Mouse (Mus musculus): ENCODE results near the gene 4930519G04Rik. TPM values are rescaled to one million over a fixed set of nuclear protein-coding genes. Genes with fewer than 3 reads are reported as not detected.
"Not testable (repeated sequence)": the region's sequence is repeated elsewhere in the genome, so short reads cannot be mapped to it uniquely, and the experiment has no call there.

The 4930519G04Rik gene
- polyA plus RNA-seq, 1 experiment = 0.02 TPM

DNA sequence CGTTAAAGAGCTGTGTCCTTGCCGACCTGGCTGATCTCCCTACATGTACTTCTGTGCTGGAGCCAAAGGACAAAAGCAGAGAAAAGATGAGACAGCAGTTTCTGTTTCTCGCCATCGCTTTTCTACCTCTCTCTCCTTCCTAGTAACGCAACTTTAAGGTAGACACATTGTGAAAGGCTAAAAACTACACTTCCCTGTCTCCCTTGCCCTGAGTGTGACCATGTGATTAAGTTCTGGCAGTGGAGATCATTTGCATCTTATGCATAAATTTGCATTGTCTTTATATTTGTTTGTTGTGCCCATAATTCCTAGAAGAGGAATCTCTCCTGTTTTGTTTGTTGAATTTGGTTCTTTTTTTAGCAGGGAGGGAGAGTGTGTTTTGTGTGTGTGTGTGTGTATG, 62.4 kb downstream of the 4930519G04Rik start:
- H3K36me3 ChIP-seq (ENCODE audit: control insufficient read depth) = no peaks in the 10 kb centered on the region
- no peaks in the 10 kb centered on the region for H3K27me3 ChIP-seq (ENCODE audit: control insufficient read depth)
- 0 out of 2 replicates have a peak, but pooled peaks cover 1% of the 10 kb centered on the region for H3K4me1 ChIP-seq (ENCODE audit: control insufficient read depth)
- H3K9me3 ChIP-seq (ENCODE audit: control insufficient read depth, low read length) = no peaks in the 10 kb centered on the region
- H3K4me3 ChIP-seq (replicated peaks) = no peak overlapping the region
- no peak for TF ChIP-seq GATA1 (IDR thresholded peaks at IDR 0.05; ENCODE audit: low read length)
- no peak for TF ChIP-seq TAL1 (IDR thresholded peaks at IDR 0.05; ENCODE audit: low read length)

DNA sequence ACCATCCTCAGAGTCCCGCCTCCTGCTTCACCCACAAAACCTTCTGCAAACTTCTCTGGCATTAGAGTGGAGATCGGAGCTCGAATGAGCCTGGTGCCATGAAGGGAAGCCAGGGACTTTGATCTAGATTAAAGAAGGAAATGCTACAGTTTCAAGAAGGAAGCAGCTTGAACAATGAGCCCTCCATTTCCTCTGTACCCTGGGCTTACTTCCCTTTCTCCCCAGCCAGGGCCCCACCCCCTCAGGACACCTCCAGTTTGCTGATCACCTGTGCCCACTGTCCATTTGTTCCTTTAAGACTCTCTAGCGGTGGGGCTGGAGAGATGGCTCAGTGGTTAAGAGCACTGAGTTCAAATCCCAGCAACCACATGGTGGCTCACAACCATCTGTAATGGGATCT, 63.3 kb downstream of the 4930519G04Rik start:
- no peak for TF ChIP-seq GATA1 (IDR thresholded peaks at IDR 0.05; ENCODE audit: low read length)
- TF ChIP-seq TAL1 (IDR thresholded peaks at IDR 0.05; ENCODE audit: low read length) = no peak
- H3K4me1 ChIP-seq (ENCODE audit: control insufficient read depth) = peaks cover 4% of the 10 kb centered on the region
- H3K27me3 ChIP-seq (ENCODE audit: control insufficient read depth) = no peaks in the 10 kb centered on the region
- H3K9me3 ChIP-seq (ENCODE audit: control insufficient read depth, low read length) = no peaks in the 10 kb centered on the region
- H3K36me3 ChIP-seq (ENCODE audit: control insufficient read depth) = no peaks in the 10 kb centered on the region
- H3K4me3 ChIP-seq (replicated peaks) = no peak overlapping the region

DNA sequence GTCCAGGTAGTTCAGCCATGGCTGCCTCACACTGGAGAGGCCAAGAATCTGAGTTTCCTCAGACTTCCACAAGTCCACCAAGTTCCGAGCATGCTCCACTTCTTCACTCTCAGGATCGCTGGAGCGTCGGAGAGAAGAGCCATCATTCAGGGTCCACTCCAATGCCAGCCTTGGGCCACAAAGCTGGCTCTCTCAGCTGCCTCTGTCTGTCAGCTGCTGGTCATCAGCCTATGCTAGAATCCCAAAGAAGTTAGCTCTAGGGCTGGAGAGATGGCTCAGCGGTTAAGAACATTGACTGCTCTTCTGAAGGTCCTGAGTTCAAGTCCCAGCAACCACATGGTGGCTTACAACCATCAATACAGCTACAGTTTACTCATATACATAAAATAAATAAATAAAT, 63.9 kb downstream of the 4930519G04Rik start:
- not testable (repeated sequence) for H3K9me3 ChIP-seq (ENCODE audit: control insufficient read depth, low read length); H3K4me1 ChIP-seq (ENCODE audit: control insufficient read depth); H3K4me3 ChIP-seq (replicated peaks); H3K36me3 ChIP-seq (ENCODE audit: control insufficient read depth); H3K27me3 ChIP-seq (ENCODE audit: control insufficient read depth)

DNA sequence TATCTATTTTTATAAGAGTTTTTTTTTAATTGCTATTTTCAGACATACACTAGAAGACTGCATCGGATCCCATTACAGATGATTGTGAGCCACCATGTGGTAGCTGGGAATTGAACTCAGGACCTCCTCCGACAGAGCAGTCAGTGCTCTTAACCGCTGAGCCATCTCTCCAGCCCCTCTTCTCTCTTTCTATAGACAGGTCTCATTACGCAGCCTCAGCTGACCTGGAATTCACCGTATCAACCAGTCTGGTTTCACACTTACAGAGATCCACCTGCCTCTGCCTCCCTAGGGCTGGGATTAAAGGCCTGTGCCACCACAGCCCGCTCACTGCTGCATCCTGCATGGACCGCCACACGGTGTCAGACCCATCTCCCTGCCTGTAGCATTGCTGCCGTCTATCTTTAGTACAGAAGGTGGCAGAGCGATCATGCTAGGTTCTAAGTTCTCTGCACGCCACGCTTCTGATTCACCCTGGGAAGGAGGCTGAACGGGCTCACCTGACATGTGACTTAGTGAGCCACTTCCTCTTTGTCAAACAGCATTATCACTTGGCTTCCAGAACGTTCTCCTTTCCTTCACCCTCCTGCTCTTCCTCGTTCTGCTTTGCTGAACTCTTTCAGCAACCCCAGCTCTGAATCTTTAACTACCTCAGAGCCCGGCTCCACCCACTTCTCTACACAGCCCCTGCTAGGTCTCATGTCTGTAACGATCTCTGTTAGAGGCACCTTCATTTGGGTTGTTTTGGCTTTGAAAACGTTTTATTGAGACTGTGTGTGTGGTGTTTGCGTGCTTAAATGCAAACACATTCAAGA, 68.3 kb downstream of the 4930519G04Rik start:
- Histone ChIP-seq H3K4me1 (ENCODE audit: control insufficient read depth) (peaks cover 9% of the 10 kb centered on the region), H3K9me3 (ENCODE audit: control insufficient read depth, low read length) (peaks cover 2% of the 10 kb centered on the region; the same call in 1 of the 2 replicates), H3K36me3 (ENCODE audit: control insufficient read depth) (no peaks in the 10 kb centered on the region), H3K4me3 (replicated peaks) (no peak overlapping the region), H3K27me3 (ENCODE audit: control insufficient read depth) (no peaks in the 10 kb centered on the region)
- TF ChIP-seq GATA1 (IDR thresholded peaks at IDR 0.05; ENCODE audit: low read length) (no peak), TAL1 (IDR thresholded peaks at IDR 0.05; ENCODE audit: low read length) (no peak)

DNA sequence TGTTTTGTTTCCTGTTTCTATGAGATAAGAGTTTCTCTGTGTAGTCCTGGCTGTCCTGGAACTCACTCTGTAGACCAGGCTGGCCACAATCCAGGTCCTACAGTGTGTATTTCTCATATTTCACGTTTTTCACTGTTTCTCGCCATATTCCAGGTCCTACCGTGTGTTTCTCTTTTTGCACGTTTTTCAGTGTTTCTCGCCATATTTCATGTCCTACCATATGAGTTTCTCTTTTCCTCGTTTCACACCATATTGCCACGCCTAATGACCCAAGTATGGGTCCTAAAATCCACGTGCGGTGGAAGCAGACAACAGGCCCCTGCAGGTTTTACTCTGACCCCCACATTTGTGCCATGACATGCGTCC, 68.9 kb downstream of the 4930519G04Rik start:
- H3K36me3 ChIP-seq (ENCODE audit: control insufficient read depth) = no peaks in the 10 kb centered on the region
- no peaks in the 10 kb centered on the region for H3K27me3 ChIP-seq (ENCODE audit: control insufficient read depth)
- peaks cover 2% of the 10 kb centered on the region; the same call in 1 of the 2 replicates for H3K9me3 ChIP-seq (ENCODE audit: control insufficient read depth, low read length)
- no peak overlapping the region for H3K4me3 ChIP-seq (replicated peaks)
- no peak for TF ChIP-seq TAL1 (IDR thresholded peaks at IDR 0.05; ENCODE audit: low read length)
- H3K4me1 ChIP-seq (ENCODE audit: control insufficient read depth) = peaks cover 9% of the 10 kb centered on the region

DNA sequence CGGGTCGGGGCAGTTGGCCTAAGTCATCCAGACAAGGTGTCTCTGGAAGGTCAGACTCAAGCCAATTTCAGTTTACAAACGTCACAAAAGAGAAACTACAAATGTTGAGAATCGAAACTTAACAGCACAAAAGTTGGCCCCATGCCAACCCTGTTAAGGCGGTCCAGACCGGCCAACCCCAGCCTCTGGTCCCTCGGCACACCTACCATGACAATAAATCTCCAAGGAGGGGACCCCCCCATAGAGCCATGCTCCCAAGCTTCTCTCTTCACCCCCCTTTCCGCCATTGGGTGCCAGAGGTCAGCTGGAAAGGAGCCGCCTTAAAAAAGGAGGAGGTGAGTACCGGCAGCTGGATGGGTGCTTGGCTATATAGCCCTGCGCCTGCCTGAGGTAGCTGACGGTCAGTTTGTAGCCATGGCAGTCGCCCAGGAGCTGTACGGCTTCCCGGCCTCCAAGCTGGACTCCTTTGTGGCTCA, 69.6 kb downstream of the 4930519G04Rik start, which contains the start of gene Oasl1:
TSS of gene Oasl1 (plus strand) at position 243 of the 476 bp plus-strand sequence.
- no peaks in the 10 kb centered on the region for H3K27me3 ChIP-seq (ENCODE audit: control insufficient read depth)
- peaks cover 2% of the 10 kb centered on the region; the same call in 1 of the 2 replicates for H3K9me3 ChIP-seq (ENCODE audit: control insufficient read depth, low read length)
- no peaks in the 10 kb centered on the region for H3K36me3 ChIP-seq (ENCODE audit: control insufficient read depth)
- H3K4me1 ChIP-seq (ENCODE audit: control insufficient read depth) = peaks cover 9% of the 10 kb centered on the region
- TF ChIP-seq GATA1 (IDR thresholded peaks at IDR 0.05; ENCODE audit: low read length) (no peak), TAL1 (IDR thresholded peaks at IDR 0.05; ENCODE audit: low read length) (no peak)
- H3K4me3 ChIP-seq (replicated peaks) = peak within 1 kb of the TSS; percentile 34

DNA sequence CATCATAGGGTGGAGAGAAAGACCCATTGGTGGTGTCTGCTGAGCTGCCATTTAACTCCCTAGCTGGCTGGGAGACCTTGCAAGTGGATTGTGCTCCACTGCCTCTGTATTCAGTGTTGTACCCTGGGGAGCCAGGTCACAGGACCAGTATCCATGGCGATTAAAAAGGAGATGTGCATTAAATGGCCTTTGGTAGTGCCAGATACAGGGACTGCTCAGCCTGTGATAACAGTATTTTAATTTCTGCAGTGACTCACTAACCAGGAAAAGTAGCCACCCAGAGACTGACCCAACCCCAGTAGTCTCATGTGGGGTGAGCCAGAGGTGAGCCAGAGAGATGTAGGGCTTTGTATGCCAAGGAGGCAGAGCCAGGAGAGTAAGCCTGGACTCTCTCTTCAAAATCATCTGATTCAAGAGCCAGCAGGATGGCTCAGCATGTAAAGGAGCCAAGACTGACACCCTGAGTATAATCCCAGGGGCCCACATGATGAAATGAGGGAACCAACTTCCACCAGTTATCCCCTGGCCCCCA, 72.8 kb downstream of the 4930519G04Rik start:
- Histone ChIP-seq H3K4me1 (ENCODE audit: control insufficient read depth) (peaks cover 7% of the 10 kb centered on the region), H3K4me3 (replicated peaks) (no peak overlapping the region), H3K9me3 (ENCODE audit: control insufficient read depth, low read length) (peaks cover 2% of the 10 kb centered on the region; the same call in 1 of the 2 replicates), H3K27me3 (ENCODE audit: control insufficient read depth) (no peaks in the 10 kb centered on the region), H3K36me3 (ENCODE audit: control insufficient read depth) (no peaks in the 10 kb centered on the region)
- no peak for TF ChIP-seq TAL1 (IDR thresholded peaks at IDR 0.05; ENCODE audit: low read length)
- TF ChIP-seq GATA1 (IDR thresholded peaks at IDR 0.05; ENCODE audit: low read length) = no peak

DNA sequence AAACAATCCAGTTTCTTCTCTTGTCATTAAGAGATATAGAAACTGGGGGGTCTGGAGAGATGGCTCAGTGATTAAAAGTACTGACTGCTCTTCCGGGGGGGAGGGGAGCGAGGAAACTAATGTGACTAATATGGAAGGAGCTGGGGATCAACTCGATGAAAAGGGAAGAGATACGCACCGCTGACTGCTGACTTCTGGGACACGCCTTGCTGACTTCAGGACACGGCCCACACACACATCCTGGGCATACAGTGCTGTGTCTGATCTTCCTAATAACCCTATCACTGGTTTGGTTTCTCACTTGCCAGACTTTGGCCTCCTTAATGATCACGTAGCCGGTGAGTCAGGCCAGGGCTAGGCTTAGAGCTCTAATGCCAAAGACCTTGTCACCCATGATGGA, 73.3 kb downstream of the 4930519G04Rik start:
- no peak for TF ChIP-seq TAL1 (IDR thresholded peaks at IDR 0.05; ENCODE audit: low read length)
- no peak for TF ChIP-seq GATA1 (IDR thresholded peaks at IDR 0.05; ENCODE audit: low read length)
- Histone ChIP-seq H3K27me3 (ENCODE audit: control insufficient read depth) (no peaks in the 10 kb centered on the region), H3K4me3 (replicated peaks) (no peak overlapping the region), H3K4me1 (ENCODE audit: control insufficient read depth) (peaks cover 5% of the 10 kb centered on the region), H3K36me3 (ENCODE audit: control insufficient read depth) (no peaks in the 10 kb centered on the region), H3K9me3 (ENCODE audit: control insufficient read depth, low read length) (peaks cover 2% of the 10 kb centered on the region; the same call in 1 of the 2 replicates)

DNA sequence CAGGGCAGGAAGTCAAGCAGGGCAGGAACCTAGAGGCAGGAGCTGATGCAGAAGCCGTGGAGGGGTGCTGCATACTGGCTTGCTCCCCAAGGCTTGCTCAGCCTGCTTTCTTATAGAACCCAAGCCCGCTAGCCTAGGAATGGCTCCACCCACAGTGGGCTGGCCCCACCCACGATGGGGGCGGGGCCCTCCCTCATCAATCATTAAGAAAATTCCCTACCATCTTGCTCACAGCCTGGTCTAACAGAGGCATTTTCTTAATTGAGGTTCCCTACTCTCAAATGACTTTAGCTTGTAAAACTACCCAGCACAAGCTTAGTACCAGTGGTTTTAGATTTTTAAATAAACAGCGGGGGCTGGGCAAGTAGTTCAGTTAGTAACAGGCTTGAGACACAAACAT, 78.2 kb downstream of the 4930519G04Rik start:
- Histone ChIP-seq H3K4me1 (ENCODE audit: control insufficient read depth) (no peaks in the 10 kb centered on the region), H3K4me3 (replicated peaks) (no peak overlapping the region), H3K36me3 (ENCODE audit: control insufficient read depth) (no peaks in the 10 kb centered on the region), H3K9me3 (ENCODE audit: control insufficient read depth, low read length) (no peaks in the 10 kb centered on the region), H3K27me3 (ENCODE audit: control insufficient read depth) (0 out of 2 replicates have a peak, but pooled peaks cover 2% of the 10 kb centered on the region)
- TF ChIP-seq GATA1 (IDR thresholded peaks at IDR 0.05; ENCODE audit: low read length) (no peak), TAL1 (IDR thresholded peaks at IDR 0.05; ENCODE audit: low read length) (no peak)

Data from erythroblast, embryonic 14.5 days (primary cell).